Mouse (Mus musculus) stomach, embryonic 16.5 days (tissue): ENCODE results near the gene Mboat2. TPM values are rescaled to one million over a fixed set of nuclear protein-coding genes. Genes with fewer than 3 reads are reported as not detected.

Experiments used
- ATAC-seq: fragments of 200-750 bp; cut with Nextera tagmentation; 2 replicates; pipeline ENCODE4 v1.8.0; 2017; ENCODE audit warnings: moderate number of reproducible peaks, moderate TSS enrichment; ENCODE audit not compliant: insufficient read depth, low FRiP score
- H3K27ac ChIP-seq: fragments of 300-500 bp; sonication (generic); 2 replicates; pipeline ENCODE4 v1.5.1; 2014; ENCODE audit warnings: low read length
- H3K27me3 ChIP-seq: fragments of 300-500 bp; sonication (generic); 2 replicates; pipeline ENCODE4 v1.6.1; 2014; ENCODE audit warnings: low read length, control low read depth, mixed read lengths; ENCODE audit not compliant: control insufficient read depth, insufficient read depth
- H3K36me3 ChIP-seq: fragments of 300-500 bp; sonication (generic); 2 replicates; pipeline ENCODE4 v1.6.1; 2014; ENCODE audit warnings: low read length; ENCODE audit not compliant: control insufficient read depth, insufficient read depth
- H3K4me1 ChIP-seq: fragments of 300-500 bp; sonication (generic); 2 replicates; pipeline ENCODE4 v1.6.1; 2014; ENCODE audit warnings: low read length, control low read depth, mixed read lengths; ENCODE audit not compliant: control insufficient read depth, insufficient read depth
- H3K4me2 ChIP-seq: fragments of 300-500 bp; sonication (generic); 2 replicates; pipeline ENCODE4 v1.6.1; 2014; ENCODE audit warnings: low read depth, low read length, mixed read lengths
- H3K4me3 ChIP-seq: fragments of 300-500 bp; sonication (generic); replicated peaks from 2 replicates; pipeline ENCODE4 v1.5.1; 2014; ENCODE audit warnings: mild to moderate bottlenecking, low read length
- H3K9ac ChIP-seq: fragments of 300-500 bp; sonication (generic); 2 replicates; pipeline ENCODE4 v1.6.1; 2014; ENCODE audit warnings: low read length
- H3K9me3 ChIP-seq: fragments of 300-500 bp; sonication (generic); replicated peaks from 2 replicates; pipeline ENCODE4 v1.6.1; 2016; ENCODE audit warnings: low read length, control low read depth; ENCODE audit not compliant: control insufficient read depth
- WGBS: fragments of 180-500 bp; shearing (Covaris S2); extraction: QIAGEN DNeasy Blood & Tissue Kit; methylation state at CpG from one replicate; pipeline ENCODE4 v1.1.7; 2014; 5-methylcytosine and 5-hydroxymethylcytosine counted together
- polyA plus RNA-seq: library from polyadenylated mRNA; unstranded; fragments of >200 nt; fragmentation: Nextera tagmentation; extraction: Ambion mirVana; gene quantifications from 2 replicates; pipeline ENCODE4 v1.2.1, GENCODE M21; 2015

Mboat2 gene
- polyA plus RNA-seq, 1 experiment from 2014 or later: 47.3 TPM

- Histone ChIP-seq H3K9ac (0 out of 2 replicates have a peak overlapping the region, but pooled peaks have one; percentile 35), H3K27me3 (no peaks in the 10 kb centered on the region), H3K27ac (peak overlapping the region; percentile 87), H3K36me3 (no peaks in the 10 kb centered on the region), H3K9me3 (no peaks in the 10 kb centered on the region), H3K4me2 (peak overlapping the region; percentile 19; the same call in 1 of the 2 replicates), H3K4me3 (no peak overlapping the region), H3K4me1 (peaks cover 59% of the 10 kb centered on the region)
- WGBS: 49% methylated on average over 4 of the region's 4 CpGs
- peak; percentile 75 for ATAC-seq
Observed at GRCm38 (mm10) chr12:24845344-24845743, 14.7 kb downstream of the Mboat2 start.

GRCm38 (mm10) chr12:24848107-24848506, 17.4 kb downstream of the Mboat2 start:
- H3K27me3 ChIP-seq: no peaks in the 10 kb centered on the region
- ATAC-seq: no peak

GRCm38 (mm10) chr12:24857354-24857753, 26.7 kb downstream of the Mboat2 start:
- H3K4me1 ChIP-seq: 0 out of 2 replicates have a peak, but pooled peaks cover 4% of the 10 kb centered on the region
- H3K36me3 ChIP-seq: no peaks in the 10 kb centered on the region
- H3K27ac ChIP-seq: no peak overlapping the region
- 91% methylated on average over 5 of the region's 5 CpGs for WGBS
- ATAC-seq: no peak
- no peaks in the 10 kb centered on the region for H3K9me3 ChIP-seq
- H3K4me3 ChIP-seq: no peak overlapping the region
- H3K27me3 ChIP-seq: no peaks in the 10 kb centered on the region
- H3K9ac ChIP-seq: no peak overlapping the region
- H3K4me2 ChIP-seq: no peak overlapping the region

More at GRCm38 (mm10) chr12:24848107-24848506, 17.4 kb downstream of the Mboat2 start:
- H3K4me1 ChIP-seq: peaks cover 34% of the 10 kb centered on the region
- H3K4me3 ChIP-seq: no peak overlapping the region
- WGBS: 55% methylated on average over 5 of the region's 5 CpGs
- no peaks in the 10 kb centered on the region for H3K9me3 ChIP-seq
- no peak overlapping the region for H3K27ac ChIP-seq
- H3K4me2 ChIP-seq: no peak overlapping the region
- no peaks in the 10 kb centered on the region for H3K36me3 ChIP-seq
- no peak overlapping the region for H3K9ac ChIP-seq

GRCm38 (mm10) chr12:24859357-24859756, 28.7 kb downstream of the Mboat2 start:
- Histone ChIP-seq H3K27ac (no peak overlapping the region), H3K4me1 (0 out of 2 replicates have a peak, but pooled peaks cover 7% of the 10 kb centered on the region), H3K27me3 (no peaks in the 10 kb centered on the region), H3K4me2 (no peak overlapping the region), H3K9ac (no peak overlapping the region), H3K9me3 (no peaks in the 10 kb centered on the region), H3K4me3 (no peak overlapping the region), H3K36me3 (no peaks in the 10 kb centered on the region)
- WGBS: 64% methylated on average over 7 of the region's 7 CpGs
- no peak for ATAC-seq

GRCm38 (mm10) chr12:24860436-24860835, 29.8 kb downstream of the Mboat2 start:
- no peaks in the 10 kb centered on the region for H3K9me3 ChIP-seq
- H3K4me2 ChIP-seq: no peak overlapping the region
- 79% methylated on average over 9 of the region's 9 CpGs for WGBS
- no peaks in the 10 kb centered on the region for H3K36me3 ChIP-seq
- H3K4me1 ChIP-seq: 0 out of 2 replicates have a peak, but pooled peaks cover 7% of the 10 kb centered on the region
- no peak for ATAC-seq
- H3K27me3 ChIP-seq: no peaks in the 10 kb centered on the region
- H3K4me3 ChIP-seq: no peak overlapping the region
- no peak overlapping the region for H3K27ac ChIP-seq
- H3K9ac ChIP-seq: no peak overlapping the region

GRCm38 (mm10) chr12:24863762-24864161, 33.1 kb downstream of the Mboat2 start:
- Histone ChIP-seq H3K9me3 (no peaks in the 10 kb centered on the region), H3K4me1 (peaks cover 11% of the 10 kb centered on the region; the same call in 1 of the 2 replicates), H3K4me2 (no peak overlapping the region), H3K9ac (no peak overlapping the region), H3K27ac (no peak overlapping the region), H3K4me3 (no peak overlapping the region), H3K36me3 (no peaks in the 10 kb centered on the region), H3K27me3 (no peaks in the 10 kb centered on the region)
- 40% methylated on average over 1 of the region's 1 CpGs for WGBS
- no peak for ATAC-seq

GRCm38 (mm10) chr12:24866645-24867044, 36.0 kb downstream of the Mboat2 start:
- H3K27ac ChIP-seq: peak overlapping the region; percentile 53
- no peaks in the 10 kb centered on the region for H3K9me3 ChIP-seq
- H3K4me2 ChIP-seq: no peak overlapping the region
- no peak overlapping the region for H3K4me3 ChIP-seq
- H3K27me3 ChIP-seq: no peaks in the 10 kb centered on the region
- WGBS: 60% methylated on average over 6 of the region's 6 CpGs
- no peaks in the 10 kb centered on the region for H3K36me3 ChIP-seq
- peaks cover 24% of the 10 kb centered on the region for H3K4me1 ChIP-seq
- no peak overlapping the region for H3K9ac ChIP-seq
- ATAC-seq: peak; percentile 88

- 78% methylated on average over 4 of the region's 4 CpGs for WGBS
- Histone ChIP-seq H3K9ac (no peak overlapping the region), H3K27me3 (no peaks in the 10 kb centered on the region), H3K36me3 (no peaks in the 10 kb centered on the region), H3K27ac (no peak overlapping the region; the same call in 1 of the 2 replicates), H3K4me3 (no peak overlapping the region), H3K4me2 (no peak overlapping the region), H3K9me3 (no peaks in the 10 kb centered on the region), H3K4me1 (peaks cover 21% of the 10 kb centered on the region)
- no peak for ATAC-seq
Observed at GRCm38 (mm10) chr12:24868694-24869093, 38.0 kb downstream of the Mboat2 start.

GRCm38 (mm10) chr12:24869231-24869630, 38.6 kb downstream of the Mboat2 start:
- H3K27ac ChIP-seq: no peak overlapping the region; the same call in 1 of the 2 replicates
- H3K4me3 ChIP-seq: no peak overlapping the region
- no peaks in the 10 kb centered on the region for H3K27me3 ChIP-seq
- no peaks in the 10 kb centered on the region for H3K36me3 ChIP-seq
- no peak overlapping the region for H3K9ac ChIP-seq
- 58% methylated on average over 5 of the region's 5 CpGs for WGBS
- H3K4me2 ChIP-seq: no peak overlapping the region
- peaks cover 21% of the 10 kb centered on the region for H3K4me1 ChIP-seq
- ATAC-seq: no peak
- H3K9me3 ChIP-seq: no peaks in the 10 kb centered on the region
